Mouse (Mus musculus) urinary bladder, postnatal 14 days (tissue): ENCODE data around the gene Il22.
"Not testable (repeated sequence)": the region's sequence is repeated elsewhere in the genome, so short reads cannot be mapped to it uniquely, and the experiment has no call there.

Experiments
- DNase-seq: peaks from one replicate; pipeline ENCODE4 v3.0.0; 2021; ENCODE audit warnings: low spot score

Gene Il22

DNA sequence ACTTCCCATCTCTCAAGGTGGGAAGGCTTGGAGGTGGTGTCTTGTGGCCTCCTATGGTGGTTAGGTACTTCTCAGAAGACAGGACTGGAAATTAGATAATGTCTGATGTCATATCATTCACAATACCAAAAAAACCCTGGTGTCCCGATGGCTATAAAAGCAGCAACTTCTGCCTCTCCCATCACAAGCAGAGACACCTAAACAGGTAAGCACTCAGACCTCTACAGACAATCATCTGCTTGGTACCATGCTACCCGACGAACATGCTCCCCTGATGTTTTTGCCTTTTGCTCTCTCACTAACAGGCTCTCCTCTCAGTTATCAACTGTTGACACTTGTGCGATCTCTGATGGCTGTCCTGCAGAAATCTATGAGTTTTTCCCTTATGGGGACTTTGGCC is at the start of gene Il22:
TSS of gene Il22 (plus strand) at position 301 of the 400 bp plus-strand sequence.
- DNase-seq: no peak

DNA sequence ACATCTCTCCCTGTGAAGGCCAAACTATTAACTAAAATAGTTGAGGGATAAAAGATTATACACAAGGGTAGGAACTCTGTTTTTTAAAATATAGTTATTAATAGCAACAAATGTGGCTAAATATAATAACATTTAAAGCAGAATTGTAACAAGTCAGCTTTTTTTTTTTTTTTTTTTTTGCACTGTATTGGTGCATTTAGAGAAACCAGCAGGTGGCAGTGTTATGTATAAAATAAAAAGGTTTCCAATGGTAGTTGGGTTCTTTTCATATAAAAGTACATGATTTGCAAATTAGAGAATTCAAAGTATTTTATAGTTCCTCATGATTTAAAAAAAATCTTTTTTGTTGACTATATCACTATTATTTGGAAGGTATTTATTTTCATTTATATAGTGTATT is 48.8 kb upstream of the Il22 start:
- no peak for DNase-seq

- DNase-seq: no peak
These were observed 43.6 kb upstream of the Il22 start for GRCm38 (mm10) chr10:118161131-118161530.

DNA sequence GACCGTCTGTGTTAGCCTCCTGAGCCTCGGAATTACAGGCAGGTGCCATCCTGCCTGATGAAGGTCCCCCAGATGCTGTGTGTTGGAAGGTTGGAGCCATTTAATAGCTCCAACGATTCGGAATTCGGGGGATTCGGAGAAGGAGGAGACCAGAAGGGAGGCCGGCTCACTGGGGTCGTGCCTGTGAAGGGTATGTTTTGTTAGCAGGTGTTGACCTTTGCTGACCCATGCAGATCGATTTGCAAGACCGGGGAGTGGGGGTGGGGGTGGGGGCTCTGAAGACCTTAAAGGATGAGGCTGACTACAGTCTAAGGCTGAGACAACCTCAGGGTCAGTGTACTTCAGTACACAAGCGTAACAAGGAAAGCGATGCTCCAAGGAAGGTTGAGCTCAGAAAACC is 35.5 kb upstream of the Il22 start:
- no peak for DNase-seq

GRCm38 (mm10) chr10:118172416-118172815 is 32.3 kb upstream of the Il22 start:
- no peak for DNase-seq

DNA sequence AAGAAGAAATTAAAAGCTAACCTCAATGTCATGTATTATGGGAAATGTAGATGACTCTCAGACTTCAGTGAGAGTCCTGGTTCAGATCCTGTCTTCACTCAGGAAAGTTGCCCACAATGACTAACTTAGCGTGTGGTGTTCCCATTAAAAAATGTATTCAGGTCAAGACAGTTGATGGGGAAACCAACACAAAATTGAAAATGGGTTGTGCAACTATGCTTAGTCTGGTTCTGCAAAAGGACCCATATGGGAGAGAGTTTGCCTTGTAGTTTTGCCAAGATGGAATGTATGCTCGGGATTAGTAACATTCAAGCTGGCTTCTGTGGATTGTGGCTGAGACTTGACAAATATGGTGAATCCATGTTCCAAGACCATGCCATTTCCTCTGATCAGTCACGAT is 31.9 kb upstream of the Il22 start:
- no peak for DNase-seq

DNA sequence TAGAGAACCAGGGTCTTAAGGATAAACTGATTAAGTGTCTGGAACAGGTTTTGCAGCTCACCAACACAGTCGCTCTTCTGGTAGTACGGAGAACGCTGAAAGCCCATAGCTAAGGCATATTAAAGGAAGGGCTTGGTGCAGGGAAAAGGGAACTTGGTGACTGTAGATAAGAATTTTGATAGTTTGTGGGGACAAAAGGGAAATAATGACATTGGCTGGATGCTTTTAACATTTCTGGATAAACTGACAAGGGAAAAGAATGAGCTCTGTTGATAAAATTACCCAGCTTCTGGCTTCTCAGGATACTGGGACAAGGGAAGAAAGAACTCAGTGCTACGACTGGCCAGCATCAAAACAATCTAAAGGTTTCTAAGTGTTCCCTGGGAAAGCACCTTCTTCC is 29.2 kb upstream of the Il22 start:
- not testable (repeated sequence) for DNase-seq

DNA sequence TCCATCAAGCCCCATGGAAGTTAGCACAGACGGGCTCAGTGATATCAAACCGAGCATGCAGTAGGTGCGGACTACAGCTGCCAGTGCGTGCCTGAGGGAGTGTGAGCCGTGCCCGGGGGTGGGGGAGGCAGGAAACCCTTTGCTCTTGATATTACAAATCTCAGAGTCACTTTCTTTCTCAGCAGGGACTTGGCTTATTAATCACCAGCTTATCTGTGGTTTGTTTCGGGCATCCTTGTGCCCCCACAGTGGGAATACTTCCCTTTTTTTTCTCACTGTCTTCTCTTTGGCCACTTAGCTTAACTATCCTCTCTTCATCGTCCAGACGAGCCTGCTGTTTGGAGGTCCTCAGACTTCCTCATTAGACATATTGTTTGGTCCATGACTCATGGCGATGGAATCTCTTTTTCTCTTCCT is 26.0 kb upstream of the Il22 start:
- DNase-seq: no peak

GRCm38 (mm10) chr10:118179265-118179664 is 25.5 kb upstream of the Il22 start:
- DNase-seq: no peak

- not testable (repeated sequence) for DNase-seq
These were observed 9.6 kb upstream of the Il22 start for GRCm38 (mm10) chr10:118195150-118195549.

DNA sequence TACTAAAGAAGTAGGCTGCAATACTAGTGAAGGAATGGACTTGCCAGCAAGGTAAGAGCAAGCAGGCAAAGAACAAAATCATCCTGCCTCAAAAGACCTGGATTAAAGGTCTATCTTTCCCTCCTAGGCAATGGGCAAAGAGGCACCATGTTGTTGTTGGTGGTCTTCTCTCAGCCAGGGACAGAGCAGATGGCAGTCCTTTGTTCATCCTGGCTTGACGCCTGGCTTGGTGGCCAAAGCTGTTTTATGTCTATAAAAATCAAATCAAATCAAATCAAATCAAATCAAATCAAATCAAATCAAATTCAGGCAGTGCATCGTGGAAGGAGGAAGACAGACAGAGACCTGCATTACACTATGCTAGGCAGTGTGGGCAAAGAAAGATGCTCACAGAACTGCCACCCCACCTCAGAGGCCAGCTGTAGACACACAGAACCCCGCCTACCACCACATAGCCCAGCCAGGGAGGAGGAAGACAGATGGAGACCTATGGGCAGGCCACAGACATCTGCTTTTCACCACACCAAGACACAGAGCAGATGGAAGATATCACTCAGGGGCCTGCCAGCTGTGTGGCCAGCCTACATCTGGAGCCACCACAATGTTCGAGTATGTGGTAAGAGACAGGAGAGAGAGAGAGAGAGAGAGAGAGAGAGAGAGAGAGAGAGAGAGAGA is 11.1 kb downstream of the Il22 start:
- DNase-seq: not testable (repeated sequence)

DNA sequence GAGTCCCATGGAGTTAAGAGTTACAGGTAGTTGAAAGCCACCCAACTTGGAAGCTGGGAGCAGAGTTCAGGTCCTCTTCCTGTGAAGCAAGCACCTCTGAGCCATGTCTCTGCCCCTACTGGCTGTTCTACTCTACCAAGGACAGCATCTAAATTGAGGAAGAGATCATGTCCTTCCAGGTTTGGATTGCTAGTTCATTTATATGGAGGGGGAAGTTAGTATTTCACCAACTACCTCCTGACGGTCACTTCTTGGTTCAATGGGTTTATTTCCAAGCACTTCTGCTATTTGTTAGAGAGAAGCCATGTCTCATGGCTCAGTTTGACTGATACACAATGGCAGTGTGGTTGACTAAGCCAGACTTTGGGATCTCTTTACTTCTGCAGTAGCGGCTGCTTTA is 22.9 kb downstream of the Il22 start:
- DNase-seq: not testable (repeated sequence)

GRCm38 (mm10) chr10:118232607-118233006 is 27.9 kb downstream of the Il22 start:
- DNase-seq: not testable (repeated sequence)

- not testable (repeated sequence) for DNase-seq
These were observed 35.9 kb downstream of the Il22 start, which contains the start of gene Gm32717 for GRCm38 (mm10) chr10:118240680-118241079. Gene Gm32717 (minus strand): TSS chr10:118240780.

DNA sequence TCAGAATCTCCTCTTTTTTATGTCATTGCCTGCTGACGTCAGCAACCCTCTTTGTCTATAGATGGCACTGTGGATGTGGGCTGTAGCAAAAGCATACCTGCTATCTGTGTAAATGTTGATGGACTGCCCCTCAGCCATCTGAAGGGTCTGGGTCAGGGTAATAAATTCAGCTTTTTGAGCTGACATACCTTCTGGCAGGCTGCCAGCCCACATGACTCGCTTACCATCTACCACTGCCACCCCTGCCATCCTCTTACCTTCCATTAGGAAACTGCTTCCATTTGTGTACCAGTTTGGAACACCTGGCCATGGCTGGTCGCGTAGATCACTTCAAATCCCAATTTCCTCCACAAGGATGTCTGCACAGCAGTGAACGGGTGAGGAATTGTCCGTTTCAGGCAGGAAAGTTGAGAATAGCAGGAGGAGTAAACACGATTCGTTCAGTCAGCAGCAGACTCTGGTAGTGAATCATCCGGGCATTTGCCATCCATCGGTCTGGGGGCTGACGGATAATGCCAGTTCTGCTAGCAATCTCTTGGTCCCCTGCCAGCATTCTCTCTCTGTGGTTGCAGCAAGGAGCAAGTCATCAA is 44.4 kb downstream of the Il22 start:
- DNase-seq: not testable (repeated sequence)

DNA sequence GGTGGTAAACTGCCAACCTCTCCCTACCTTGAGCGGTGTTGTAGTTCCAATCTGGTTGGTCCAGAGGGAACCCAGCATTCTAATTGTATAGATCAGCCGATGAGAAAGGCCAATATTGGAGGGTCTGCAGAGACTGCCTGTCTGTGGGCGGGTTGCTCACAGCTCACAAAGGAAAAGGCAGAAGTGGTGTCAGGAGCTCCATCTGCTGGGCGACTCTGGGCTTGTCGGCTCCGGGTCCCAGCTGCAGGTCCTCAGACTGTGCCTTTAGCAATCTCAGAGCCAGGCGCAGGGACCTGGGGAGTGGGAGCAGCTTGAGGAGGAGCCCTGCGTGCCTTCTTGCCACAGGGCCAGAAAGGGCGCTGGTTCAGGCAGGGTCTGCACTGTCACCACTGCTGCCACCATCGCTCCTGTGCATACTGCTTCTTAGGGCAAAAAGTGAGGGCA is 46.1 kb downstream of the Il22 start:
- DNase-seq: no peak

DNA sequence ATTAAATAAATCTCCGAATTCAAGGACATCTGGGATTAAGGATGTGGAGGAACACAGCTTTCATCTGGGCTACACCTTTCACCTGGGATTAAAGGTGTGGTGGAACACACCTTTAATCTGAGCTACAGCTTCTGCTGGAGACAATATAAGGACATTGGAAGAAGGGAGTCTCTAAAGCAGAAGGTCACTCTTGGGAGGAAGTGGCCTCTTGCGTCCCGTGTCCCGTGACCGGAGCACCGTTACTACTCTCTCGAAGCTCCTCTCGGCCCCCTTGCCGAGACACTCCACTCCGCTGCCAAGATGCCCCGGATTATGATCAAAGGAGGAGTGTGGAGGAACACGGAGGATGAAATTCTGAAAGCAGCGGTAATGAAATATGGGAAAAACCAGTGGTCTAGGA is 53.6 kb downstream of the Il22 start, which contains the start of gene Gm32802:
TSS of gene Gm32802 (plus strand) at position 301 of the 400 bp plus-strand sequence.
- not testable (repeated sequence) for DNase-seq
